Mouse (Mus musculus) CH12.LX (cell line): ENCODE measurements around the gene Tdrd6.

ENCODE experiments used
- CHD2 ChIP-seq: IDR thresholded peaks from 2 replicates; pipeline ENCODE4 v1.6.1; 2011; ENCODE audit warnings: low read length, improper control_type of control experiment
- CTCF ChIP-seq, 2 experiments: IDR thresholded peaks in 1 of 2; conservative IDR thresholded peaks in 1 of 2; 2 replicates each; pipeline ENCODE4 v1.5.1; 2011 to 2012; ENCODE audit warnings: low read depth in 2 of 2, low read length in 2 of 2, improper control_type of control experiment in 1 of 2, inconsistent platforms in 1 of 2, mild to moderate bottlenecking in 1 of 2, moderate library complexity in 1 of 2
- MYC ChIP-seq: IDR thresholded peaks from 2 replicates; pipeline ENCODE4 v1.6.1; 2011; ENCODE audit warnings: low read depth, mild to moderate bottlenecking, improper control_type of control experiment, low read length
- POLR2A ChIP-seq: IDR thresholded peaks from 2 replicates; pipeline ENCODE4 v1.6.1; 2011; ENCODE audit warnings: low read depth, mild to moderate bottlenecking, improper control_type of control experiment, low read length
- POLR2AphosphoS2 ChIP-seq: IDR thresholded peaks from 2 replicates; pipeline ENCODE4 v1.6.1; 2011; ENCODE audit warnings: low read depth, low read length, improper control_type of control experiment
- TBP ChIP-seq: conservative IDR thresholded peaks from 2 replicates; pipeline ENCODE4 v1.6.1; 2011; ENCODE audit warnings: low read depth, low read length, improper control_type of control experiment
- USF1 ChIP-seq: IDR thresholded peaks from 2 replicates; pipeline ENCODE4 v1.6.1; 2014; ENCODE audit warnings: low read depth, mild to moderate bottlenecking, inconsistent platforms, low read length, improper control_type of control experiment

DNA sequence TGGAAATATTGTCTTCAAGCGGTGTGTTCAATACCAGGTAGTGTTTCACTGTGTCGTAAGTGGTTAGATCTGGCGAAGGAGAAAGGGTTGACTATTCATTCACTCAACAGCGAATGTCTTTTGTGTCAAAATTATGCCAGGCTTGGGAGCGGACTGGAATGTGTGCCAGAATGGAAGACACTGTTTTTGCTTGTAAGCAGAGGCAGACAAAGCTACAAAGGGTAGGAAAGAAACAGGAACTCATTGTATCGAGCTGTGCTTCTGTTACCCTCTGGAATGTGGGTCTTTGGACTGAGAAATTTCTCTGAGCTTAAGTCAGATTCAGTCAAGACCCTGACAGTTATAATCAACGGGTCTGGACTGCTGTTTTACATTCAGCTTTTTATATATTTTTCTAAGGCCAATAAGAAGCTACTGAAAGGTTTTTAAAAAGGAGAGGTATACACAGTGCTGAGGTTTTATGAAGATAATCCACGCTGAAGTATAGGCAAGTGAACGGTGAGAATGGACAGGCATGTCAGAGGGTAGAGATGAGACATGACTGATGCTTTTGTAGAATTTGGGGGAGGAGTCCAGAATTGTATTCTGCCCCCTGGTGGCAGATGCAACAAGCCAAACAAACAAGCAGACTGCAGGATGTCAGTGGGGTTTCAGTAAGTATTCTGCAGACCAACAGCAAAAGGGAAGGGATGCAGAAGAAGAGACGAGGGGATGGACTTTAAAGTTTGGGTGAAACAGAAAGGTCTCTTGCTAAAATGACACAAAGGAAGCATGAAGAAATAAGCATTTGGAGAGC, 19.7 kb upstream of the Tdrd6 start:
- no peak for TF ChIP-seq POLR2AphosphoS2
- no peak for TF ChIP-seq TBP
- no peak for TF ChIP-seq MYC
- TF ChIP-seq USF1 = no peak
- TF ChIP-seq CTCF (conservative IDR thresholded peaks at IDR 0.05 in 1 of 2, IDR thresholded peaks at IDR 0.05 in 1 of 2; ENCODE audit: low read depth in 2 of 2, low read length in 2 of 2) = 0 out of 4 replicates have a peak, but pooled peaks of 1 of the 2 experiments have one; percentile 10
- no peak for TF ChIP-seq CHD2
- TF ChIP-seq POLR2A = no peak
